Mouse (Mus musculus): ENCODE results near the gene Rab33a. TPM values are rescaled to one million over a fixed set of nuclear protein-coding genes. Genes with fewer than 3 reads are reported as not detected.

The Rab33a gene
- total RNA-seq (2023) = not detected

GRCm38 (mm10) chrX:48518808-48519548 is at the start of gene Rab33a:
Gene Rab33a, plus strand, starts transcription at chrX:48519285.

GRCm38 (mm10) chrX:48513166-48513807 is 5.8 kb upstream of the Rab33a start, which contains the start of gene Aifm1:
Gene Aifm1, minus strand, starts transcription at chrX:48513563.

Other genes starting within 250 kb of the Rab33a start
- 10 to 100 TPM; 20.6 to 23.9 TPM for gene Bcorl1, start 177.9 kb upstream of the Rab33a start, total RNA-seq (2023)
- 10 to 100 TPM; 87.0 to 95.8 TPM for gene Elf4, start 56.2 kb upstream of the Rab33a start, total RNA-seq (2023)
- gene Aifm1, start 5.7 kb upstream of the Rab33a start, total RNA-seq (2023) = 10 to 100 TPM; 15.9 to 18.5 TPM
- 10 to 100 TPM in 1 of 2 experiments, 1 to 10 TPM in 1; 8.2 to 12.2 TPM for gene Zfp280c, start 75.2 kb downstream of the Rab33a start, total RNA-seq (2023)
- 1 to 10 TPM; 2.4 to 2.9 TPM for gene Slc25a14, start 104.1 kb downstream of the Rab33a start, total RNA-seq (2023)
- gene Gpr119, start 155.2 kb downstream of the Rab33a start, total RNA-seq (2023) = not detected
- 1 to 10 TPM; 3.6 to 5.6 TPM for gene Rbmx2, start 175.7 kb downstream of the Rab33a start, total RNA-seq (2023)

Measured in neutrophil, adult 59 days (primary cell).